Mouse (Mus musculus) brain, embryonic 14.5 days (tissue): Measurements from ENCODE around the gene H2-T24. TPM values are rescaled to one million over a fixed set of nuclear protein-coding genes. Genes with fewer than 3 reads are reported as not detected.
"Not testable (repeated sequence)": the region's sequence is repeated elsewhere in the genome, so short reads cannot be mapped to it uniquely, and the experiment has no call there.

ENCODE experiments used
- DNase-seq: peaks from one replicate; pipeline ENCODE4 v3.0.0-alpha.2; 2011; ENCODE audit warnings: low read depth
- CTCF ChIP-seq: fragments of 200-500 bp; IDR thresholded peaks from 2 replicates; pipeline ENCODE4 v1.5.1; 2012; ENCODE audit warnings: inconsistent platforms, mild to moderate bottlenecking, moderate library complexity, borderline replicate concordance; ENCODE audit not compliant: insufficient read depth, insufficient read length; ENCODE audit errors: extremely low read depth
- POLR2A ChIP-seq: fragments of 200-500 bp; IDR thresholded peaks from 2 replicates; pipeline ENCODE4 v1.6.1; 2012; ENCODE audit warnings: mild to moderate bottlenecking, inconsistent platforms, borderline replicate concordance; ENCODE audit not compliant: poor library complexity, insufficient read depth, insufficient read length, severe bottlenecking; ENCODE audit errors: extremely low read depth
- polyA plus RNA-seq: library from polyadenylated mRNA; depleted of rRNA; stranded (reverse); fragments of >200 nt; gene quantifications from 2 replicates; pipeline ENCODE4 v1.2.3, GENCODE M21; 2012; rRNA removed

Gene H2-T24
- 0.08 and 0.19 TPM in 2 replicates for polyA plus RNA-seq

GRCm38 (mm10) chr17:36020191-36021073, at the start of gene H2-T24:
H2-T24 (minus strand) TSS chr17:36020560.
- TF ChIP-seq CTCF, result peak; percentile 12; the same call in 1 of the 2 replicates
- TF ChIP-seq POLR2A, result no peak
- peak; percentile 42 for DNase-seq

DNA sequence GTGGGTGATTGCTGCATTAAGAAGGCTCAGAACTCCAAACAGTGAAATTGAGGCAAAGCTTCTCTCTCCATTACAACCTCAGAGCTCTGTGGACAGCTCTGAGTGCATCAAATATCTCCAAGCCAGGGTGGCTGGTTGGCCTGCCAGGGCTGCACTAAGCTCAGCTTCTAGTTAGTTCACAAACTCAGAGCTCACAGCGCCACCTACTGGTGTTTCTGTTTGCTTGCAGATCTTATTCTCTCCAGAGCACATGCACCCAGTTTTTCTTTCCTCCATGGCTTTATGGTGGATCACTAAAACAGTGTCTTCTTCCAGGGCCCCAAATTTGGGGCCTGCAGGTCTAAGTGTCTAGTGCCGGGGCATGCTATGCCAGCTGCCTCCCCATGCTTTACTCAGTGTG, 40.5 kb upstream of the H2-T24 start:
- peak; percentile 87 for DNase-seq
- peak; percentile 74 for TF ChIP-seq CTCF
- no peak for TF ChIP-seq POLR2A

DNA sequence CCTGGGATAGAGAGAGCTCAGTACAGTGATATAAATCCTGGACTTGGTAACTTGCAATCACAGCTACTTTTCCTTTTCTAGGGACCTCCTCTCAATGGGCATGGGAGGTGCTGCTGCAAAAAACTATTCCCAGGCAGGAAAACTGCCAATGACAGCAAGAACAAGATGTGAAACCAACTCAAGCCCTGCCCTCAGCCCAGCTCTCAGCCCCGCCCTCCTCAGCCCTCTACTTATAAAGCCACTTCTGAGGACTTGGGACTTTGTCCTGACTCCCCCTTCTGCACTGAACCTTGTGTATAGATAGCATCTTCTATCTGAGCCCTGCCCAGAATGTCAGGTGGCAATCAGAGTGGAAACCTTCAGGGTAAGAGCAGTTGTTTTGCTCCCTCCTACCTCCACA, 38.0 kb upstream of the H2-T24 start, which contains the start of gene Gm11127:
Gm11127 (minus strand) TSS at position 10 of the 400 bp plus-strand sequence.
- not testable (repeated sequence) for DNase-seq

DNA sequence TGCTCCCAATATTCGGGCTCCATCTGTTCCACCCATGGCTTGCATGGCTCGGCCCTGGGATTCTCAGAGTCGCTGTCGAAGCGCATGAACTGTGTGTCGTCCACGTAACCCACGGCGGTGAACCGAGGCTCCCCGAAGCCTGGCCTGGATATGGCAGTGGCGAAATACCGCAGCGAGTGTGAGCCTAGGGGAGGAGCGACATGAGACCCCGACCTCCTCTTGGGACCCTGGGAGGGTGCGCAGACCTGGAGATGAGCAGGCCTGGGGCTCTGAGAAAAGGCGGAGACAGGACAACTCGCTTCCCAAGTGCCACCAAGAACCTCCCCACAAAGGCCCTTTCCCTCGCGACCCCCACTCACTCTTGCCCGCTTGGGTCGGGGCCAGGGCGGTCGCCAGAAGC, 37.6 kb upstream of the H2-T24 start:
- DNase-seq, result not testable (repeated sequence)

DNA sequence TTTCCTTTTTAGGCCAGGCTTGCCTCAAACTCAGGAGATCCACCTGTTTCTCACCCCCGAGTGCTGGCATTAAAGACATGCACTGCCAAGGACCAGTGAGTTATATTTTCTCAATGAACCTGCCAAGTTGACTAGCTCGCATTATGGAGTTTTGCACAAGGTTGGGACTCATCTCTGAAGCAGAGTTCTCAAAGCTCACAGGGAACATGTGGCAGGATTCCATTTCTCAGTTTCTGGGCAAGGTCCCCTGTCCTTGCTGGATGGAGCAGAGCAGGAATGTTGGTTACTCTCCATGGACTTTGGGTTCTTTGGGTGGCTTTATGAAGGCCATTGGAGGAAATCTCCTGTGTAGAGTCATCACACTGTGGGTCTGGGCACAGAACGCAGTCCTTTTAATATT, 22.9 kb upstream of the H2-T24 start:
- TF ChIP-seq CTCF (no peak), POLR2A (no peak)
- no peak for DNase-seq

- peak; percentile 94 for DNase-seq
These were observed 22.3 kb upstream of the H2-T24 start, which contains the start of the genes H2-T22 and Gm6034 for GRCm38 (mm10) chr17:36042610-36043169. H2-T22 (minus strand) TSS chr17:36042747. Gm6034 (plus strand) TSS chr17:36042961.

- DNase-seq, result not testable (repeated sequence)
These were observed 21.7 kb upstream of the H2-T24 start for GRCm38 (mm10) chr17:36042055-36042454.

- not testable (repeated sequence) for DNase-seq
These were observed 20.2 kb upstream of the H2-T24 start for GRCm38 (mm10) chr17:36040604-36041003.

- DNase-seq, result not testable (repeated sequence)
These were observed 15.8 kb upstream of the H2-T24 start for GRCm38 (mm10) chr17:36036126-36036525.

DNA sequence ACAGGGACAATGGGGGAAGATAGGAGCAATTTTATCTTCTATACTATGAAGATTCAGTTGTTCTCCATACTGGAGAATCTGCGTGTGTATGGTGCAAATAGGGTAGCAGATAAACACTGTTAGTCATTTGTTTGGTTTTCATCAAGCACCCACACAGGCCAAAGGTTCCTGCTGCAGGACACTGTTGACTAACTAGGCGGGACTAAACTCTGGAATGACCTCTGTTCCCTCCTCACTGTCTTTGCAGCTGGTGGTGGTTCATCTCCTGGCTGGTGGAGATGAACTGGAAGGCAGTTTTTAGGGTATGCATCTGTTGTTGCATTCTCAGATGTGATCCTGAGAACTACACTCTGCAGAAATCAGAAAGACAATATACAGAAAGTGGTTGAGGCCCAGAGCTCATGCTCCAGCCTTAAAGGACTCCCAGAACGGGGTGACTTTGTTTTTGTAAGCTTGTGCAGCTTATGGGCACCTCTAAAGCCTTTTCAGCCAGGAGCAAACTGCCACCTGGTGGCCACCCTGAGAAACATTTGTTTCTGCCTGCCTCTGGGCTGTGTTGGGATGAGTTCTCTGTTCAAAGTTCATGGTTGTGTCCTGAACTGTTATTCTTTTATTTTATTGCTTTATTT, 14.8 kb upstream of the H2-T24 start:
- peak; percentile 22; the same call in 1 of the 2 replicates for TF ChIP-seq CTCF
- DNase-seq, result peak; percentile 57

GRCm38 (mm10) chr17:36034524-36034923, 14.2 kb upstream of the H2-T24 start:
- not testable (repeated sequence) for DNase-seq

DNA sequence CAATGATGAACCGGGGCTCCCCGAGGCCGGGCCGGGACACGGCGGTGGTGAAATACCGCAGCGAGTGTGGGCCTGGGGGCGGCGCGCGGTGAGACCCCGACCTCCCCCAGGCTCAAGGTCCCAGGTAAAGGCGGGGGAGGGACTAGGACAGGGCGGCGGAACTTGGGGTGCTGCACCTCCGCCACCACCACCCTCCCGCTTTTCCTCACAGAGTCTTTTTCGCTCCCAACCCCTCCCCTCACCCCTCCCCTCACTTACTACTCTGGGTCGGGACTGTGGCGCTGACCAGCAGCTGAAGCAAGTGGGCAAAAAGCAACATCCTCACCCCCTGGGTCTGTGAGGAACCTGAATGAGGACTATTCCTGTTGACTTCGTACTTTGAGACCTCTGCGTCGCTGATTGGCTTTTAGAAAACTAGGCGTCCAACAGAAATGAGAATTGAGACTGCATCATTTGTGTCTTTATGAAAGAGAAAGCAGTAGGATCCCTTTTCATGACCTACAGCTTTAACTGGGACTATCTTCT, 12.1 kb upstream of the H2-T24 start, which contains the start of gene H2-T23:
H2-T23 (minus strand) TSS at position 505 of the 525 bp plus-strand sequence.
- DNase-seq, result peak; percentile 37

GRCm38 (mm10) chr17:36031583-36032331, 11.4 kb upstream of the H2-T24 start:
- peak; percentile 54 for DNase-seq
- peak; percentile 12; the same call in 1 of the 2 replicates for TF ChIP-seq CTCF

GRCm38 (mm10) chr17:36030703-36031582, 10.6 kb upstream of the H2-T24 start:
- not testable (repeated sequence) for DNase-seq

- DNase-seq, result not testable (repeated sequence)
These were observed 9.8 kb upstream of the H2-T24 start for GRCm38 (mm10) chr17:36030046-36030702.
